ENCODE assay signal across 1 mouse cellular context in the genomic region with DNA sequence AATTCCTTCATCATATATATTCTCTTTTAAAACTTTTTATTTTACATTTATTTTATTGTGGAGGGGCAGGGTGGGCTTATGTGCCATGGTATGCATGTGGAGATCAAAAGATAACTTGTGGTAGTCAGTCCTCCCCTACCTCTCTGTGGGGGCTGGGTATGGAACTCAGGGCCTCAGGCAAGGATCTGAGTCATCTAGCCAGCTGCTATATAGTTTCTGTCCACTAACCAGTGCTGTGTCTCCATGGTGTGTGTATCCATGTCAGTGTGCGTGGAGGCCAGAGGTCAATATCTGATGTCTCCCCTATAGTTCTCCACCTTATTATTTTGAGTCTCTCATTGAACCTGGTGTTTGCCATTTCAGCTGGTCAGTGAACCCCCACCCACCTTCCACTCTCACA.
TF ChIP-seq lines count a peak whose summit lies in the region.

No protein-coding gene starts in this region.

TF ChIP-seq in CH12.LX, 34 proteins besides CTCF, POLR2A, EP300 and RAD21 (continued from another document):
- TF ChIP-seq UBTF (IDR thresholded peaks at IDR 0.05; ENCODE audit: low read depth, low read length): no peak
- TF ChIP-seq SMC3 (IDR thresholded peaks at IDR 0.05; ENCODE audit: low read depth, low read length): peak; percentile 77
- TF ChIP-seq HCFC1 (IDR thresholded peaks at IDR 0.05; ENCODE audit: low read depth, low read length): no peak
- TF ChIP-seq MYC (IDR thresholded peaks at IDR 0.05; ENCODE audit: low read depth, low read length): no peak
- no peak for TF ChIP-seq MAX (IDR thresholded peaks at IDR 0.05; ENCODE audit: low read length)
- TF ChIP-seq USF2 (conservative IDR thresholded peaks at IDR 0.05; ENCODE audit: low read depth, low read length): no peak
- no peak for TF ChIP-seq MXI1 (IDR thresholded peaks at IDR 0.05; ENCODE audit: low read depth, low read length)
